Mouse (Mus musculus) natural killer cell, adult 2 months (primary cell): ENCODE data around the gene Mme.

Source experiments
- DNase-seq, 2 experiments: peaks; one replicate each; pipeline ENCODE4 v3.0.0; 2022; ENCODE audit warnings: low spot score in 2 of 2

The Mme gene

GRCm38 (mm10) chr3:63350704-63351103 lies 109.4 kb downstream of the Mme start:
- no peak for DNase-seq

GRCm38 (mm10) chr3:63351680-63352260 lies 110.4 kb downstream of the Mme start:
- DNase-seq = no peak

DNA sequence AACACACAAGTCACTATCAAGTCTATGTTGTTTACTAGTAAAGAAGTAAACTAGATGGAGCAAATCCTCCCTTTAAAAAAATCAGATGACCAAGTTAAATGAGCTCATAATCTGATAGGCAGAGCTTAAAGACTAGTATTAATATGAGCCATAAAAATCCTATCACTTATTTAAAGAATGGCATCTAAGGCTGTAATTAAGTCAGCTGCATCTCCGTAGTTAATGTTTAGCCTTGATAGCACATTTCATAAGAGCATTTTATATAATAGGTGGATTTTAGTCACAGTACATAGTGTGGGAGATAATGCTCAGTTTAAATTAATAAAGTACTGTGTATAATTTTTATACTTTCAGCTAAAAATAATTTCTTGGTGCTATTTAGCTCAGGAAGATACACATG lies 118.2 kb downstream of the Mme start:
- no peak for DNase-seq

DNA sequence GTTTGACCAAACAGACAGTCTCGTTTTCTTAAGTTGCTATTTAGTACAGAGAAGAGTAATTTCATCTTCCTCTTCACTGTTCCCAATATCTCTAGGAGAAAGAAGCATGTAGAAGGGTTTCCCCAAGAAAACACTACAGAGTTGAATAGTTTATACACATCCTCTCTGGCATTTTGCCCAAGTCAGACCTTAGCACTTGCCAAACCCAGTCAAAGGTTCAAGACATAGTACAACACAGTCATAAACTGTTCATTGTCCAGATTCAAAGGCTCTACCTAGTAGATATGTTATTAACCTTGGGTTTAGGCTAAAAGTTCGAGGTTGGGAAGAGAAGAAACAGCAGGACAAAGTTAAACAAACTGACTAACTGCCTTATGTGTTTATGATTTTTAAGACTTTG lies 143.7 kb downstream of the Mme start:
- no peak for DNase-seq

GRCm38 (mm10) chr3:63390774-63391173 lies 149.4 kb downstream of the Mme start:
- no peak for DNase-seq

DNA sequence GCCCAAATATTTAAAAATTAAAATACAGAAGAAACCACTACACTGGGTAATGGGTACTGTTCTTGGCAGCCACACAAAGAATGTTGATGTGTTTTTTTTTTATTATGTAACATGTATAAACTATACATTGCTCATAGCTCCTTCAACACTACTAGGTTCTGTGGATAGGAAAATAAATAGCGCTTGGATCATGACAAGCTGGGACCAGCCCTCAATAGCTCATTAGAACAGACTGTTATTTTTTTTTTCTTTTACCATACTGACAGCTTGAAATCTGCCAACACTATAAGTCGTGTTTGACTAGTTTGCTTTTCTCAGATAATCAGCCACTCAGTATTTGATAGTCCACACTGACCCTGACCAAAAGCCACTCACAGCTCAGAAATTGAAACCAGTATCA lies 150.0 kb downstream of the Mme start:
- no peak for DNase-seq

GRCm38 (mm10) chr3:63394424-63394941 lies 153.1 kb downstream of the Mme start:
- DNase-seq = no peak

DNA sequence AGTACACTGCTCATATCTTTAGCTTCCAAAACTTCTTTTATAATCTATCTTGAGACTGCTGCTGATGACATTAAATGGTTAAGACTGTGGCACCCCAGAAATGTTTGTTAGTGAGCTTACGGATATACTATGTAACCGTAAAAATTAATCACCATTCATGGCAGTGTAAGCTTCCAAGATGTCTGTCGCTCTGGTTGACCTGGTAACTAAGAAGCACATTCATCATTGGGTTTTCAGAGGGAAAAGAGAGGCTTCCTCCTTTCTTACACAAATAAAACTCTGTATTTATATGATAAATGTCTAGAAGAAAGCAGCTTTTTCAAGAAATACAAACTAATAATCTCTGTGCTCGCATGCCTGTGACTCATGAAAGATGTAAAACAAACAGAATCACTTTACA lies 156.8 kb downstream of the Mme start:
- DNase-seq = no peak

DNA sequence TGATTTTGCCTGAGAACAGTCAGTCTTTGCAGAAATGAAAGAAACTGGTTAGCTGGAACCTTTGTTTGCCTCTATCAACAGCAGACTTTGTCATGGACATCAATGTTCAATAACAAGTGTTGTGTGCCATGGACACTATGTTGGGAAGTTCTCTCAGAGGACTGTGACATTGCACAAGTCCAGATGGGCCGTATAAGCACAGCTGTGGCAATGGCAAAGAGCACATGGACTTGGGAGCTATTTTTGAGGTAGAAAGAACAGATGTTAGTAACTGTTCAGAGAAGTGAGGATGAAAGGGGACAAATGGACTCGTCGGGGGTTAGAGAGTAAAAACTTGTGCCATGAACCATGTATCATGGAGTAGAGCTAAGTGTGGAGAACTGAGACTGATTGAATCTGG lies 165.1 kb downstream of the Mme start:
- no peak for DNase-seq

DNA sequence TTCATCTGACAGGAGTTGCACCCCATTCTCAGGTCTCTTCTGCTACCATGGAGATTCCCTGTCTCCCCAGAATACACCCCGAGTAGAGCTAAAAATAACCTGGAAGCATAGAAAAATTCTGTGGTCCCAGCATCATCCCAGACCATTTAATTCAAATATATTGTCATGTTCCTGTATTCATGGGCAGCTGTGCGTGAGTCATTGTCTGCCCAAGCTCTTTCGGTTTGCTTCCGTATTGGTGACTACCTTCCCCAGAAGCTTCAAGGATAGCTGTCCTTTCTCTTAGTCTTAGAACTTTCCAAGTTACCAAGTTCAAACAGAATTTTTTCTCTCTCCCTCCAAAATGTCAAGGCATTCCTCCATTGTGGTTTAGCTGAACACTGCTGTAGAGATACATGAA lies 169.7 kb downstream of the Mme start:
- DNase-seq = no peak

- DNase-seq = no peak
These were observed 171.0 kb downstream of the Mme start for GRCm38 (mm10) chr3:63412220-63412937.

- no peak for DNase-seq
These were observed 171.9 kb downstream of the Mme start for GRCm38 (mm10) chr3:63413046-63413911.

DNA sequence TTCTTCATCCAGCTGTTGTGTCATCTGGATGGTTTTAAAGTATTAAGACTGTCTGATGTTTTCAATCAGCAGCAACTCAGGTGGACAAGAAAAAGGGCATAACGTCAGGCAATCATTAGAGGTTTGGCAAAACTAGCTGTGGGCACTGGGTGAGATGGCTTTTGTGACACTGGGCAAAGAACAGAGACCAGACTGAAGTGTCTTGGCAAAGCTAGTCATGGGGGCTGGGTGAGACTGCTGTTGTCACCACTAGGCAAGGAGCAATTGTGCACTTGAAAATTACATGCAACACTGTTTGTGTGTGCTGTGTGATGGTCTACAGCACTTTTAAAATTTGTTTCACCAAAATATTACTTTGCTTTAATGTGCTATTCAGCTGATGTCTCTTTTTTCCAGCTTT lies 175.9 kb downstream of the Mme start:
- no peak for DNase-seq

GRCm38 (mm10) chr3:63417758-63418157 lies 176.4 kb downstream of the Mme start:
- DNase-seq = no peak

DNA sequence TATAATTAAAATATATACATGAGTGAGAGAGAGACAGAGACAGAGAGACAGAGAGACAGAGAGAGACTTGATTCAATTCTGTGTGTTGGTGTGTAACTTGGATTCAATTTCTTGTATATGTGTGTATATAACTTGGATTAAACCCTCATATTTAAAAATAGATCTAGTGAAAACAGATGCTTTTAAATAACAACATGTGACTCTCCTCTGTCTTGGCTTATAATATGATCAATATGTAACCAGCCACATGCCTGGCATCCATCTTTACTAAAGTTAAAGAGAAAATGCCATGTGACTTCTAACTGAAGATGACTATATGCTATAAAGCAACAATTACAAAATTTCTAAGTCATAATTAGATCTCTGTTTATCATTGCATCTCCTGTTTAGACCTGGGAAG lies 182.2 kb downstream of the Mme start:
- DNase-seq = no peak
